Mouse (Mus musculus): ENCODE data around the gene Lyzl6. TPM values are rescaled to one million over a fixed set of nuclear protein-coding genes. Genes with fewer than 3 reads are reported as not detected.

The Lyzl6 gene
- polyA plus RNA-seq, 1 experiment from 2014 or later, result not detected

GRCm38 (mm10) chr11:103665695-103666094 is 27.0 kb upstream of the Lyzl6 start:
- H3K9ac ChIP-seq (ENCODE audit: low read length), result no peak overlapping the region
- 60% methylated on average over 1 of the region's 1 CpGs for WGBS
- no peak for DNase-seq (ENCODE audit: low spot score)
- no peaks in the 10 kb centered on the region for H3K36me3 ChIP-seq (ENCODE audit: control insufficient read depth, insufficient read depth, low read length)
- H3K4me2 ChIP-seq (ENCODE audit: low read depth), result no peak overlapping the region
- no peaks in the 10 kb centered on the region for H3K9me3 ChIP-seq (ENCODE audit: control insufficient read depth, low read length)
- no peaks in the 10 kb centered on the region for H3K4me1 ChIP-seq (ENCODE audit: control insufficient read depth, insufficient read depth, low read length)
- ATAC-seq (ENCODE audit: insufficient read depth, low FRiP score, low TSS enrichment), result no peak
- H3K27ac ChIP-seq (ENCODE audit: low read depth, low read length), result no peak overlapping the region
- H3K4me3 ChIP-seq (ENCODE audit: low read depth, low read length), result no peak overlapping the region
- no peaks in the 10 kb centered on the region for H3K27me3 ChIP-seq (ENCODE audit: control insufficient read depth, insufficient read depth, low read length)

- Histone ChIP-seq H3K4me2 (ENCODE audit: low read depth) (no peak overlapping the region), H3K4me3 (ENCODE audit: low read depth, low read length) (no peak overlapping the region), H3K4me1 (ENCODE audit: control insufficient read depth, insufficient read depth, low read length) (no peaks in the 10 kb centered on the region), H3K36me3 (ENCODE audit: control insufficient read depth, insufficient read depth, low read length) (no peaks in the 10 kb centered on the region), H3K27ac (ENCODE audit: low read depth, low read length) (no peak overlapping the region), H3K9ac (ENCODE audit: low read length) (no peak overlapping the region), H3K9me3 (ENCODE audit: control insufficient read depth, low read length) (no peaks in the 10 kb centered on the region), H3K27me3 (ENCODE audit: control insufficient read depth, insufficient read depth, low read length) (no peaks in the 10 kb centered on the region)
- ATAC-seq (ENCODE audit: insufficient read depth, low FRiP score, low TSS enrichment) (no peak), DNase-seq (ENCODE audit: low spot score) (no peak)
- WGBS, result 90% methylated on average over 8 of the region's 8 CpGs
Observed at GRCm38 (mm10) chr11:103663119-103663518, 24.4 kb upstream of the Lyzl6 start.

GRCm38 (mm10) chr11:103662546-103662945 is 23.9 kb upstream of the Lyzl6 start:
- WGBS, result 86% methylated on average over 5 of the region's 5 CpGs
- Histone ChIP-seq H3K4me1 (ENCODE audit: control insufficient read depth, insufficient read depth, low read length) (no peaks in the 10 kb centered on the region), H3K9me3 (ENCODE audit: control insufficient read depth, low read length) (no peaks in the 10 kb centered on the region), H3K27ac (ENCODE audit: low read depth, low read length) (no peak overlapping the region), H3K4me3 (ENCODE audit: low read depth, low read length) (no peak overlapping the region), H3K27me3 (ENCODE audit: control insufficient read depth, insufficient read depth, low read length) (no peaks in the 10 kb centered on the region), H3K36me3 (ENCODE audit: control insufficient read depth, insufficient read depth, low read length) (no peaks in the 10 kb centered on the region), H3K4me2 (ENCODE audit: low read depth) (no peak overlapping the region), H3K9ac (ENCODE audit: low read length) (no peak overlapping the region)
- DNase-seq (ENCODE audit: low spot score), result no peak
- no peak for ATAC-seq (ENCODE audit: insufficient read depth, low FRiP score, low TSS enrichment)

GRCm38 (mm10) chr11:103661863-103662262 is 23.2 kb upstream of the Lyzl6 start:
- no peaks in the 10 kb centered on the region for H3K4me1 ChIP-seq (ENCODE audit: control insufficient read depth, insufficient read depth, low read length)
- no peak overlapping the region for H3K4me3 ChIP-seq (ENCODE audit: low read depth, low read length)
- H3K9ac ChIP-seq (ENCODE audit: low read length), result no peak overlapping the region
- no peaks in the 10 kb centered on the region for H3K36me3 ChIP-seq (ENCODE audit: control insufficient read depth, insufficient read depth, low read length)
- DNase-seq (ENCODE audit: low spot score) (no peak), ATAC-seq (ENCODE audit: insufficient read depth, low FRiP score, low TSS enrichment) (no peak)
- H3K27ac ChIP-seq (ENCODE audit: low read depth, low read length), result no peak overlapping the region
- H3K4me2 ChIP-seq (ENCODE audit: low read depth), result no peak overlapping the region
- WGBS, result 66% methylated on average over 4 of the region's 4 CpGs
- H3K9me3 ChIP-seq (ENCODE audit: control insufficient read depth, low read length), result no peaks in the 10 kb centered on the region
- no peaks in the 10 kb centered on the region for H3K27me3 ChIP-seq (ENCODE audit: control insufficient read depth, insufficient read depth, low read length)

- no peak for DNase-seq (ENCODE audit: low spot score)
- H3K27ac ChIP-seq (ENCODE audit: low read depth, low read length), result no peak overlapping the region
- no peak for ATAC-seq (ENCODE audit: insufficient read depth, low FRiP score, low TSS enrichment)
- 89% methylated on average over 7 of the region's 7 CpGs for WGBS
- H3K27me3 ChIP-seq (ENCODE audit: control insufficient read depth, insufficient read depth, low read length), result peaks cover 5% of the 10 kb centered on the region; the same call in 1 of the 2 replicates
- H3K4me2 ChIP-seq (ENCODE audit: low read depth), result no peak overlapping the region
- H3K9me3 ChIP-seq (ENCODE audit: control insufficient read depth, low read length), result no peaks in the 10 kb centered on the region
- no peak overlapping the region for H3K9ac ChIP-seq (ENCODE audit: low read length)
- H3K4me1 ChIP-seq (ENCODE audit: control insufficient read depth, insufficient read depth, low read length), result no peaks in the 10 kb centered on the region
- no peak overlapping the region for H3K4me3 ChIP-seq (ENCODE audit: low read depth, low read length)
- H3K36me3 ChIP-seq (ENCODE audit: control insufficient read depth, insufficient read depth, low read length), result no peaks in the 10 kb centered on the region
Observed at GRCm38 (mm10) chr11:103658189-103658588, 19.5 kb upstream of the Lyzl6 start.

GRCm38 (mm10) chr11:103656520-103656919 is 17.8 kb upstream of the Lyzl6 start:
- H3K4me1 ChIP-seq (ENCODE audit: control insufficient read depth, insufficient read depth, low read length), result no peaks in the 10 kb centered on the region
- DNase-seq (ENCODE audit: low spot score) (peak; percentile 46), ATAC-seq (ENCODE audit: insufficient read depth, low FRiP score, low TSS enrichment) (no peak)
- H3K9me3 ChIP-seq (ENCODE audit: control insufficient read depth, low read length), result no peaks in the 10 kb centered on the region
- no peak overlapping the region for H3K27ac ChIP-seq (ENCODE audit: low read depth, low read length)
- no peak overlapping the region for H3K4me2 ChIP-seq (ENCODE audit: low read depth)
- peaks cover 20% of the 10 kb centered on the region for H3K27me3 ChIP-seq (ENCODE audit: control insufficient read depth, insufficient read depth, low read length)
- H3K4me3 ChIP-seq (ENCODE audit: low read depth, low read length), result no peak overlapping the region
- WGBS, result 11% methylated on average over 3 of the region's 3 CpGs
- H3K9ac ChIP-seq (ENCODE audit: low read length), result no peak overlapping the region
- H3K36me3 ChIP-seq (ENCODE audit: control insufficient read depth, insufficient read depth, low read length), result no peaks in the 10 kb centered on the region

GRCm38 (mm10) chr11:103653359-103653965 is 14.8 kb upstream of the Lyzl6 start:
- no peak overlapping the region for H3K4me2 ChIP-seq (ENCODE audit: low read depth)
- no peak for DNase-seq (ENCODE audit: low spot score)
- ATAC-seq (ENCODE audit: insufficient read depth, low FRiP score, low TSS enrichment), result no peak
- no peaks in the 10 kb centered on the region for H3K9me3 ChIP-seq (ENCODE audit: control insufficient read depth, low read length)
- H3K4me1 ChIP-seq (ENCODE audit: control insufficient read depth, insufficient read depth, low read length), result no peaks in the 10 kb centered on the region; the same call in 1 of the 2 replicates
- H3K4me3 ChIP-seq (ENCODE audit: low read depth, low read length), result no peak overlapping the region
- H3K27me3 ChIP-seq (ENCODE audit: control insufficient read depth, insufficient read depth, low read length), result peaks cover 50% of the 10 kb centered on the region
- no peak overlapping the region for H3K9ac ChIP-seq (ENCODE audit: low read length)
- H3K36me3 ChIP-seq (ENCODE audit: control insufficient read depth, insufficient read depth, low read length), result no peaks in the 10 kb centered on the region
- H3K27ac ChIP-seq (ENCODE audit: low read depth, low read length), result no peak overlapping the region
- WGBS, result 82% methylated on average over 10 of the region's 10 CpGs

- DNase-seq (ENCODE audit: low spot score), result no peak
Observed at GRCm38 (mm10) chr11:103651426-103651825, 12.7 kb upstream of the Lyzl6 start.

GRCm38 (mm10) chr11:103649983-103650493 is 11.3 kb upstream of the Lyzl6 start:
- Histone ChIP-seq H3K4me2 (ENCODE audit: low read depth) (peak overlapping the region; percentile 44), H3K4me3 (ENCODE audit: low read depth, low read length) (peak overlapping the region; percentile 24), H3K9ac (ENCODE audit: low read length) (no peak overlapping the region), H3K9me3 (ENCODE audit: control insufficient read depth, low read length) (no peaks in the 10 kb centered on the region), H3K27me3 (ENCODE audit: control insufficient read depth, insufficient read depth, low read length) (peaks cover 58% of the 10 kb centered on the region), H3K36me3 (ENCODE audit: control insufficient read depth, insufficient read depth, low read length) (no peaks in the 10 kb centered on the region), H3K27ac (ENCODE audit: low read depth, low read length) (no peak overlapping the region), H3K4me1 (ENCODE audit: control insufficient read depth, insufficient read depth, low read length) (no peaks in the 10 kb centered on the region; the same call in 1 of the 2 replicates)
- DNase-seq (ENCODE audit: low spot score) (peak; percentile 25), ATAC-seq (ENCODE audit: insufficient read depth, low FRiP score, low TSS enrichment) (no peak)
- 2% methylated on average over 37 of the region's 37 CpGs for WGBS

More at GRCm38 (mm10) chr11:103651426-103651825, 12.7 kb upstream of the Lyzl6 start:
- no peak overlapping the region for H3K4me2 ChIP-seq (ENCODE audit: low read depth)
- H3K27me3 ChIP-seq (ENCODE audit: control insufficient read depth, insufficient read depth, low read length), result peaks cover 58% of the 10 kb centered on the region
- no peak for ATAC-seq (ENCODE audit: insufficient read depth, low FRiP score, low TSS enrichment)
- no peaks in the 10 kb centered on the region; the same call in 1 of the 2 replicates for H3K4me1 ChIP-seq (ENCODE audit: control insufficient read depth, insufficient read depth, low read length)
- no peaks in the 10 kb centered on the region for H3K36me3 ChIP-seq (ENCODE audit: control insufficient read depth, insufficient read depth, low read length)
- WGBS, result 79% methylated on average over 6 of the region's 6 CpGs
- H3K4me3 ChIP-seq (ENCODE audit: low read depth, low read length), result no peak overlapping the region
- H3K9ac ChIP-seq (ENCODE audit: low read length), result no peak overlapping the region
- no peak overlapping the region for H3K27ac ChIP-seq (ENCODE audit: low read depth, low read length)
- H3K9me3 ChIP-seq (ENCODE audit: control insufficient read depth, low read length), result no peaks in the 10 kb centered on the region

Data from neural tube, embryonic 11.5 days (tissue).